9 mouse cellular contexts compared by ENCODE assay signal in the genomic region with DNA sequence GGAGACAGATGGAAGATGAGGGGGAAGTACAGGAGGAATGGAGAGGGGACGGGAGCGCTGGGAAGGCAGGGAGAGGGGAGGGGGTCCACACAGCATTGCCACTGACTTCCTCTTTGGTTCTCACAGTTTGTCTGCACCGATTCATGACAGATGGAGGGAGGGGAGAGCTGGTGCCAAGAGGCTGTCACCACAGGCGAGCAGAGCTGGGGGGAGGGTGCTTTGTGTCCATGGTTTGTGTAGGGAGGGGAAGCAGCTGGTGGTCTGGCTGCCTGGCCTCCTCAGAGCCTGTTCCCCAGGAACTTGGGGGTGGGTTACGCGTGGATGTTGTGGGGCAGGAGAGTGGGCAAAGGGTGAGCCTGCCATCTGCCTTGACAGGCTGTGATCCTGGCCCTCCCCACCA. TPM values are rescaled to one million over a fixed set of nuclear protein-coding genes. Genes with fewer than 3 reads are reported as not detected.
DNase-seq lines count a peak whose midpoint lies in the region; ATAC-seq and TF ChIP-seq lines count a peak whose summit lies in the region.
"Had no signal": no experiment of that assay in that cellular context is flagged by ENCODE, and none has a peak within 500 bp of the region (broad histone marks: within the 10 kb centered on the region; RNA-seq: fewer than 3 reads in every experiment).

No protein-coding gene starts in this region.

- 40% methylated on average over 6 of the region's 6 CpGs for WGBS in midbrain, embryonic 12.5 days
- WGBS in heart, adult 2 months, result 51% methylated on average over 6 of the region's 6 CpGs

- peak overlapping the region; percentile 49 for H3K27ac ChIP-seq in midbrain, embryonic 12.5 days (replicated peaks)
- no peak overlapping the region for H3K27ac ChIP-seq in heart, adult 2 months
- H3K27ac ChIP-seq: liver, embryonic 13.5 days had no signal

- no peak for TF ChIP-seq POLR2A in heart, adult 2 months (IDR thresholded peaks at IDR 0.05; ENCODE audit: insufficient read depth, low read depth, low read length)

- intact Hi-C loops in heart, postnatal 14 days (cut with DNase I), result no loop called here
- intact Hi-C loops in heart, adult 2 months (cut with DNase I), result no loop called here

- H3K4me2 ChIP-seq in midbrain, embryonic 12.5 days (replicated peaks), result no peak overlapping the region
- H3K4me2 ChIP-seq: liver, embryonic 13.5 days had no signal

- H3K4me3 ChIP-seq in midbrain, embryonic 12.5 days, result no peak overlapping the region
- H3K4me3 ChIP-seq in heart, adult 2 months, result no peak overlapping the region
- H3K4me3 ChIP-seq: liver, embryonic 13.5 days had no signal

- no peak overlapping the region; the same call in 1 of the 2 replicates for H3K9ac ChIP-seq in midbrain, embryonic 12.5 days (replicated peaks)
- no peak overlapping the region for H3K9ac ChIP-seq in heart, adult 2 months (ENCODE audit: low read depth, low read length)
- H3K9ac ChIP-seq: liver, embryonic 13.5 days had no signal

- peak; percentile 67 to 82 for DNase-seq in layer of hippocampus, adult 18-20 months (ENCODE audit: low spot score in 2 of 2)
- no peak for DNase-seq in layer of hippocampus, postnatal 25 days (ENCODE audit: extremely low spot score in 1 of 2, low spot score in 1 of 2)
- DNase-seq in cerebellum, postnatal 10 days, result peak; percentile 76 to 88
- no peak for DNase-seq in heart, postnatal 14 days
- DNase-seq in heart, adult 2 months, result no peak
- DNase-seq in thymus, postnatal 25 days, result no peak
- DNase-seq: liver, embryonic 13.5 days had no signal

- TF ChIP-seq CTCF in heart, adult 2 months (IDR thresholded peaks at IDR 0.05), result no peak

- H3K4me1 ChIP-seq in midbrain, embryonic 12.5 days, result peaks cover 57% of the 10 kb centered on the region
- peaks cover 2% of the 10 kb centered on the region; the same call in 1 of the 2 replicates for H3K4me1 ChIP-seq in heart, adult 2 months (ENCODE audit: control insufficient read depth, insufficient read depth, low read length)
- H3K4me1 ChIP-seq: liver, embryonic 13.5 days had no signal

- TF ChIP-seq EP300 in heart, adult 2 months (IDR thresholded peaks at IDR 0.05; ENCODE audit: insufficient read depth, low read depth, low read length), result no peak

- no peaks in the 10 kb centered on the region for H3K79me2 ChIP-seq in heart, adult 2 months (replicated peaks; ENCODE audit: control insufficient read depth, insufficient read depth, low read length)

- no peaks in the 10 kb centered on the region for H3K9me3 ChIP-seq in midbrain, embryonic 12.5 days
- H3K9me3 ChIP-seq: liver, embryonic 13.5 days had no signal

- ATAC-seq in granulocyte monocyte progenitor cell, adult 5-6 weeks (replicated peaks; ENCODE audit: poor library complexity, severe bottlenecking), result peak; percentile 45
- ATAC-seq in midbrain, embryonic 12.5 days (ENCODE audit: low FRiP score, low read depth), result peak; percentile 17

- H3K27me3 ChIP-seq in midbrain, embryonic 12.5 days, result 0 out of 2 replicates have a peak, but pooled peaks cover 8% of the 10 kb centered on the region
- H3K27me3 ChIP-seq in heart, adult 2 months (ENCODE audit: control insufficient read depth, insufficient read depth, low read length), result no peaks in the 10 kb centered on the region
- H3K27me3 ChIP-seq: liver, embryonic 13.5 days had no signal

- H3K36me3 ChIP-seq in midbrain, embryonic 12.5 days, result peaks cover 29% of the 10 kb centered on the region; the same call in 1 of the 2 replicates
- no peaks in the 10 kb centered on the region for H3K36me3 ChIP-seq in heart, adult 2 months (ENCODE audit: control insufficient read depth, insufficient read depth, low read length)
- H3K36me3 ChIP-seq: liver, embryonic 13.5 days had no signal

RNA-seq across cellular contexts. Expression of a gene that starts 15.4 kb away (rescaled TPM):
- total RNA-seq in layer of hippocampus, adult 18-20 months (2021), result 10 to 100 TPM; 87.2 to 98.0 TPM
- total RNA-seq in layer of hippocampus, postnatal 25 days (2021), result 100 to 1,000 TPM in 1 of 2 experiments, 10 to 100 TPM in 1; 82.9 to 110 TPM
- 12.8 and 19.7 TPM in 2 replicates for total RNA-seq in granulocyte monocyte progenitor cell, adult 5-6 weeks (2014; fragmentation: Nextera tagmentation)
- 16.5 and 18.7 TPM in 2 replicates for total RNA-seq in granulocyte monocyte progenitor cell, adult 5-6 weeks (2017)
- 40.1 and 47.7 TPM in 2 replicates for polyA plus RNA-seq in midbrain, embryonic 12.5 days (2016; fragmentation: Nextera tagmentation; extraction: Ambion mirVana)
- under 1 TPM; 0.80 to 0.96 TPM for total RNA-seq in heart, postnatal 14 days (2021)
- 1 to 10 TPM in 1 of 2 experiments, under 1 TPM in 1; 0.68 to 1.1 TPM for total RNA-seq in heart, adult 2 months (2021)
- polyA plus RNA-seq in heart, adult 2 months (2012; rRNA removed), result 0.97 and 1.0 TPM in 2 replicates

Comparison
In these comparisons a context has a peak if more than half of its experiments do, and no peak if none do; other contexts are left out.
1. DNase-seq: peak in layer of hippocampus, adult 18-20 months (2 of 2) and cerebellum, postnatal 10 days (2 of 2); none in layer of hippocampus, postnatal 25 days (0 of 2), heart, postnatal 14 days (0 of 2), heart, adult 2 months (0 of 2) and thymus, postnatal 25 days (single experiment).
2. RNA of a gene that starts 15.4 kb away (total RNA-seq): 82.9 to 110 TPM in layer of hippocampus, postnatal 25 days, 87.2 to 98.0 TPM in layer of hippocampus, adult 18-20 months and 12.8 to 19.7 TPM in granulocyte monocyte progenitor cell, adult 5-6 weeks; 0.68 to 1.1 TPM in heart, adult 2 months and 0.80 to 0.96 TPM in heart, postnatal 14 days; every median in the first group is over 4 times any median in the second.